Mouse (Mus musculus) MEL (cell line): ENCODE results near the gene March5. TPM values are rescaled to one million over a fixed set of nuclear protein-coding genes. Genes with fewer than 3 reads are reported as not detected.
A peak's percentile ranks its signal among the peaks of the same experiment; 100 is the strongest.

ENCODE experiments used
- DNase-seq: peaks from one replicate; pipeline ENCODE4 v3.0.0; 2011; ENCODE audit warnings: low read depth, low spot score
- H3K27ac ChIP-seq: 2 replicates; pipeline ENCODE4 v1.5.1; 2012; ENCODE audit warnings: low read depth, mild to moderate bottlenecking, control low read depth, low read length, moderate library complexity; ENCODE audit not compliant: control insufficient read depth
- H3K27me3 ChIP-seq, 2 experiments: fragments of 150-350 bp in 1 of 2; sonication (generic) in 1 of 2; 2 replicates each; pipeline ENCODE4 v1.6.1; 2012; ENCODE audit warnings: low read length in 2 of 2, mild to moderate bottlenecking in 2 of 2, improper control_type of control experiment in 1 of 2, moderate library complexity in 1 of 2; ENCODE audit not compliant: insufficient read depth in 2 of 2, control insufficient read depth in 1 of 2
- H3K36me3 ChIP-seq, 2 experiments: 2 replicates each; pipeline ENCODE4 v1.6.1; 2012 to 2014; ENCODE audit warnings: low read length in 2 of 2, improper control_type of control experiment in 1 of 2, inconsistent platforms in 1 of 2, mild to moderate bottlenecking in 1 of 2; ENCODE audit not compliant: insufficient read depth in 2 of 2, control insufficient read depth in 1 of 2
- H3K4me1 ChIP-seq, 2 experiments: fragments of 150-350 bp in 1 of 2; sonication (generic) in 1 of 2; 2 replicates each; pipeline ENCODE4 v1.6.1; 2012; ENCODE audit warnings: low read length in 2 of 2, improper control_type of control experiment in 1 of 2, mild to moderate bottlenecking in 1 of 2; ENCODE audit not compliant: insufficient read depth in 2 of 2, control insufficient read depth in 1 of 2
- H3K4me3 ChIP-seq, 2 experiments: fragments of 150-350 bp in 1 of 2; sonication (generic) in 1 of 2; 2 replicates each; pipeline ENCODE4 v1.5.1; 2012; ENCODE audit warnings: low read depth in 2 of 2, low read length in 2 of 2, mild to moderate bottlenecking in 2 of 2, moderate library complexity in 2 of 2, control low read depth in 1 of 2, improper control_type of control experiment in 1 of 2; ENCODE audit not compliant: control insufficient read depth in 1 of 2, insufficient read depth in 1 of 2
- H3K79me2 ChIP-seq: 2 replicates; pipeline ENCODE4 v1.6.1; 2012; ENCODE audit warnings: mild to moderate bottlenecking, low read length, moderate library complexity; ENCODE audit not compliant: control insufficient read depth, poor library complexity, insufficient read depth
- H3K9ac ChIP-seq: 2 replicates; pipeline ENCODE4 v1.6.1; 2012; ENCODE audit warnings: low read depth, mild to moderate bottlenecking, control low read depth, low read length, moderate library complexity; ENCODE audit not compliant: control insufficient read depth, poor library complexity, severe bottlenecking
- H3K9me3 ChIP-seq: fragments of 150-350 bp; sonication (generic); replicated peaks from 2 replicates; pipeline ENCODE4 v1.6.1; 2012; ENCODE audit warnings: mild to moderate bottlenecking, low read length, improper control_type of control experiment, moderate library complexity; ENCODE audit not compliant: insufficient read depth
- BHLHE40 ChIP-seq: IDR thresholded peaks from 2 replicates; pipeline ENCODE4 v1.6.1; 2012; ENCODE audit warnings: low read depth, mild to moderate bottlenecking, inconsistent platforms, low read length, improper control_type of control experiment, borderline replicate concordance
- CHD1 ChIP-seq: IDR thresholded peaks from 2 replicates; pipeline ENCODE4 v1.6.1; 2012; ENCODE audit warnings: low read depth, mild to moderate bottlenecking, inconsistent platforms, low read length, improper control_type of control experiment
- CHD2 ChIP-seq: IDR thresholded peaks from 2 replicates; pipeline ENCODE4 v1.6.1; 2011; ENCODE audit warnings: low read length, improper control_type of control experiment
- E2F4 ChIP-seq: IDR thresholded peaks from 2 replicates; pipeline ENCODE4 v1.6.1; 2011; ENCODE audit warnings: low read depth, low read length, improper control_type of control experiment, borderline replicate concordance
- ELF1 ChIP-seq: IDR thresholded peaks from 2 replicates; pipeline ENCODE4 v1.6.1; 2014; ENCODE audit warnings: low read depth, mild to moderate bottlenecking, inconsistent platforms, low read length, improper control_type of control experiment, moderate library complexity
- EP300 ChIP-seq, 2 experiments: IDR thresholded peaks; 2 replicates each; pipeline ENCODE4 v1.6.1; 2011; ENCODE audit warnings: improper control_type of control experiment in 2 of 2, low read length in 2 of 2, low read depth in 1 of 2, mild to moderate bottlenecking in 1 of 2
- ETS1 ChIP-seq: IDR thresholded peaks from 2 replicates; pipeline ENCODE4 v1.6.1; 2012; ENCODE audit warnings: low read depth, mild to moderate bottlenecking, inconsistent platforms, low read length, improper control_type of control experiment, moderate library complexity
- GABPA ChIP-seq: IDR thresholded peaks from 2 replicates; pipeline ENCODE4 v1.6.1; 2012; ENCODE audit warnings: low read depth, mild to moderate bottlenecking, inconsistent platforms, low read length, improper control_type of control experiment, moderate library complexity
- GATA1 ChIP-seq: IDR thresholded peaks from 2 replicates; pipeline ENCODE4 v1.6.1; 2011; ENCODE audit warnings: low read depth, low read length, improper control_type of control experiment
- HCFC1 ChIP-seq: IDR thresholded peaks from 2 replicates; pipeline ENCODE4 v1.6.1; 2012; ENCODE audit warnings: low read depth, mild to moderate bottlenecking, inconsistent platforms, low read length, improper control_type of control experiment, moderate library complexity
- JUND ChIP-seq: IDR thresholded peaks from 2 replicates; pipeline ENCODE4 v1.6.1; 2011; ENCODE audit warnings: low read depth, mild to moderate bottlenecking, improper control_type of control experiment, low read length
- KAT2A ChIP-seq: conservative IDR thresholded peaks from 2 replicates; pipeline ENCODE4 v1.6.1; 2012; ENCODE audit warnings: low read depth, low read length, improper control_type of control experiment, inconsistent platforms
- MAFK ChIP-seq: IDR thresholded peaks from 2 replicates; pipeline ENCODE4 v1.6.1; 2011; ENCODE audit warnings: low read depth, mild to moderate bottlenecking, low read length, improper control_type of control experiment, borderline replicate concordance
- MAZ ChIP-seq: IDR thresholded peaks from 2 replicates; pipeline ENCODE4 v1.6.1; 2012; ENCODE audit warnings: low read depth, mild to moderate bottlenecking, inconsistent platforms, low read length, improper control_type of control experiment
- MEF2A ChIP-seq: IDR thresholded peaks from 2 replicates; pipeline ENCODE4 v1.6.1; 2014; ENCODE audit warnings: low read depth, mild to moderate bottlenecking, inconsistent platforms, low read length, improper control_type of control experiment; ENCODE audit not compliant: poor library complexity, insufficient replicate concordance, severe bottlenecking; ENCODE audit errors: extremely low read depth
- MXI1 ChIP-seq: IDR thresholded peaks from 2 replicates; pipeline ENCODE4 v1.6.1; 2011; ENCODE audit warnings: mild to moderate bottlenecking, low read depth, low read length, improper control_type of control experiment
- MYC ChIP-seq: IDR thresholded peaks from 2 replicates; pipeline ENCODE4 v1.6.1; 2011; ENCODE audit warnings: low read depth, mild to moderate bottlenecking, low read length, improper control_type of control experiment, moderate library complexity
- NRF1 ChIP-seq: IDR thresholded peaks from 2 replicates; pipeline ENCODE4 v1.6.1; 2014; ENCODE audit warnings: low read depth, mild to moderate bottlenecking, inconsistent platforms, low read length, improper control_type of control experiment, moderate library complexity; ENCODE audit not compliant: poor library complexity, insufficient read depth, severe bottlenecking
- POLR2A ChIP-seq, 2 experiments: IDR thresholded peaks; 2 replicates each; pipeline ENCODE4 v1.6.1; 2011 to 2012; ENCODE audit warnings: low read length in 2 of 2, mild to moderate bottlenecking in 2 of 2, control low read depth in 1 of 2, improper control_type of control experiment in 1 of 2, low read depth in 1 of 2, moderate library complexity in 1 of 2; ENCODE audit not compliant: control insufficient read depth in 1 of 2, insufficient read depth in 1 of 2, poor library complexity in 1 of 2
- POLR2AphosphoS2 ChIP-seq: IDR thresholded peaks from 2 replicates; pipeline ENCODE4 v1.6.1; 2011; ENCODE audit warnings: low read length, improper control_type of control experiment
- POLR2AphosphoS5 ChIP-seq: IDR thresholded peaks from 2 replicates; pipeline ENCODE4 v1.6.1; 2012; ENCODE audit warnings: low read depth, borderline replicate concordance, mild to moderate bottlenecking, inconsistent platforms, low read length, moderate library complexity, mixed read lengths
- RAD21 ChIP-seq: IDR thresholded peaks from 2 replicates; pipeline ENCODE4 v1.6.1; 2011; ENCODE audit warnings: mild to moderate bottlenecking, low read depth, low read length, improper control_type of control experiment
- RCOR1 ChIP-seq: IDR thresholded peaks from 2 replicates; pipeline ENCODE4 v1.6.1; 2012; ENCODE audit warnings: low read depth, mild to moderate bottlenecking, inconsistent platforms, low read length, improper control_type of control experiment
- SIN3A ChIP-seq: IDR thresholded peaks from 2 replicates; pipeline ENCODE4 v1.6.1; 2012; ENCODE audit warnings: low read length, improper control_type of control experiment, inconsistent platforms
- TAL1 ChIP-seq: IDR thresholded peaks from 2 replicates; pipeline ENCODE4 v1.6.1; 2012; ENCODE audit warnings: mild to moderate bottlenecking, inconsistent platforms, low read length, moderate library complexity, mixed read lengths
- TBP ChIP-seq: IDR thresholded peaks from 2 replicates; pipeline ENCODE4 v1.8.0; 2011; ENCODE audit warnings: low read depth, low read length, improper control_type of control experiment
- TCF12 ChIP-seq: IDR thresholded peaks from 2 replicates; pipeline ENCODE4 v1.6.1; 2014; ENCODE audit warnings: low read depth, mild to moderate bottlenecking, inconsistent platforms, low read length, improper control_type of control experiment, moderate library complexity
- UBTF ChIP-seq: IDR thresholded peaks from 2 replicates; pipeline ENCODE4 v1.6.1; 2012; ENCODE audit warnings: low read depth, mild to moderate bottlenecking, inconsistent platforms, low read length, improper control_type of control experiment, moderate library complexity, borderline replicate concordance; ENCODE audit not compliant: insufficient read depth
- USF1 ChIP-seq: IDR thresholded peaks from 2 replicates; pipeline ENCODE4 v1.6.1; 2014; ENCODE audit warnings: low read depth, mild to moderate bottlenecking, inconsistent platforms, low read length, improper control_type of control experiment, moderate library complexity
- USF2 ChIP-seq, 2 experiments: IDR thresholded peaks; 2 replicates each; pipeline ENCODE4 v1.6.1; 2011 to 2012; ENCODE audit warnings: improper control_type of control experiment in 2 of 2, low read length in 2 of 2, borderline replicate concordance in 1 of 2, inconsistent platforms in 1 of 2, low read depth in 1 of 2, mild to moderate bottlenecking in 1 of 2; ENCODE audit not compliant: insufficient read depth in 1 of 2
- ZKSCAN1 ChIP-seq: IDR thresholded peaks from 2 replicates; pipeline ENCODE4 v1.6.1; 2012; ENCODE audit warnings: low read depth, mild to moderate bottlenecking, inconsistent platforms, low read length, improper control_type of control experiment, moderate library complexity
- ZMIZ1 ChIP-seq: IDR thresholded peaks from 2 replicates; pipeline ENCODE4 v1.6.1; 2012; ENCODE audit warnings: low read depth, mild to moderate bottlenecking, inconsistent platforms, low read length, improper control_type of control experiment, moderate library complexity
- ZNF384 ChIP-seq: IDR thresholded peaks from 2 replicates; pipeline ENCODE4 v1.6.1; 2012; ENCODE audit warnings: low read depth, mild to moderate bottlenecking, inconsistent platforms, low read length, improper control_type of control experiment
- polyA plus RNA-seq, 2 experiments: library from polyadenylated mRNA; stranded (reverse) in 1 of 2; unstranded in 1 of 2; fragments of >175 nt in 1 of 2; fragments of >200 nt in 1 of 2; gene quantifications; 2 replicates each; pipeline versions ENCODE4 v1.2.1 to v1.2.4; 2012; ENCODE audit warnings: low replicate concordance in 2 of 2, low read depth in 1 of 2; ENCODE audit not compliant: insufficient read length in 2 of 2, insufficient read depth in 1 of 2, missing spikeins in 1 of 2
- total RNA-seq: library from RNA; depleted of rRNA; stranded (reverse); fragments of 300-350 nt; gene quantifications from 2 replicates; pipeline ENCODE4 v1.2.3, GENCODE M21; 2012; rRNA removed

Gene March5
- total RNA-seq (65.6 and 68.5 TPM in 2 replicates), polyA plus RNA-seq (10 to 100 TPM in 1 of 2 experiments, not detected in 1; 83.5 TPM)

DNA sequence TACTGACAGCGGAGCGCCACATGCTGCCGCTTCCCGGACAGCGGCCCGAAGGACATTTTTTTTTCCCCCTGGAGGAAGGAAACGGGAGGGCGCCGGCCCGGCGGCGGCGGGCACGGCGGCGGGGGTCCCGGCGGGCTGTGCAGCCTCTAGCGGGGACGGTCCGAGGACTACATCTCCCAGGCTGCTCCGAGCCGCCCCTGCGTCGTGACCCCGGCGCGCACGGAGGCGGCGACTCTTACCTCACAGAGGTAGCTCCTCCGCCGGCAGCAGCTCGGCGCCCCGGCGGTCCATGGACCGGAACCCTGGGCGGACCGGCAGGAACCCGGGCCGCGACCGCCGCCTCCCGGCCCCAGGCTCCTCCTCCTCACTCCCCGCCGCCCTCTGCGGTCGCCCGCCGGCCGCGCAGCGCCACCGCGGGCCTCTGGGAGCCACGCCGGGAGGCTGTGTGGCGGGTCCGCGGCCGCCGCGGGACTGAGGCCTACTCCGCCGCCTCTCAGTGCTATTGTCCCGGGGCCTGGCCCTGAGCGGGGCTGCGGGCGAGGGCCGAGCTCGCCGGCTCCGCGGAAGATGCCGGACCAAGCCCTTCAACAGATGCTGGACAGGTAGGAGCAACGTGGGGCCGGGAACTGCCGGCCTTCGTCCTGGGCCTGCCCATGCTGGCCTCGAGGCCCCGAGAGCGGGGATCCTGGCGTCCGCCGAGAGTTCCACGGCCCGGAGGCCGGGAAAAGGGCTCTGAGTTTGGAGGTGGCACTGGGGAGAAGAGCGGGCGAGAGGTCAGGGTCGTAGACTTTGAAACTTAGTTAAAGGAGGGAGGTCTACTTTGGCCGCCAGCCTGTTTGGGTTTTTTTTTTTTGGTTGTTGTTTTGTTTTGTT is at the start of gene March5:
Gene March5 (plus strand): TSS at position 241 of the 873 bp plus-strand sequence.
- Histone ChIP-seq H3K36me3 (peaks cover 13 to 55% of the 10 kb centered on the region in 2 experiments), H3K9ac (peak within 1 kb of the TSS; percentile 96), H3K27me3 (no peaks in the 10 kb centered on the region), H3K4me1 (peaks cover 38 to 42% of the 10 kb centered on the region in 2 experiments), H3K9me3 (no peaks in the 10 kb centered on the region), H3K27ac (peak within 1 kb of the TSS; percentile 58), H3K79me2 (peaks cover 27% of the 10 kb centered on the region), H3K4me3 (peak within 1 kb of the TSS; percentile 89 to 91)
- peak; percentile 82 for DNase-seq
- TF ChIP-seq POLR2AphosphoS5 = no peak
- no peak for TF ChIP-seq MYC
- no peak for TF ChIP-seq EP300 (IDR thresholded peaks at IDR 0.05; ENCODE audit: low read depth in 1 of 2, low read length in 2 of 2)
- TF ChIP-seq MAFK = no peak
- TF ChIP-seq RCOR1 = no peak
- no peak; the same call in 1 of the 2 replicates for TF ChIP-seq MAZ
- TF ChIP-seq GABPA = peak; percentile 13; the same call in 1 of the 2 replicates
- TF ChIP-seq NRF1 = peak; percentile 74
- TF ChIP-seq UBTF = peak; percentile 94
- TF ChIP-seq TBP = no peak
- 0 out of 2 replicates have a peak, but pooled peaks have one; percentile 21 for TF ChIP-seq MEF2A
- TF ChIP-seq GATA1 = no peak
- TF ChIP-seq ETS1 = no peak
- TF ChIP-seq POLR2A (IDR thresholded peaks at IDR 0.05; ENCODE audit: control insufficient read depth in 1 of 2, insufficient read depth in 1 of 2, low read depth in 1 of 2, low read length in 2 of 2, poor library complexity in 1 of 2) = peak; percentile 53 to 62; a peak in 3 of 4 replicates
- no peak for TF ChIP-seq JUND
- no peak for TF ChIP-seq USF2 (IDR thresholded peaks at IDR 0.05; ENCODE audit: borderline replicate concordance in 1 of 2, insufficient read depth in 1 of 2, low read depth in 1 of 2, low read length in 2 of 2)
- 0 out of 2 replicates have a peak, but pooled peaks have one; percentile 26 for TF ChIP-seq ZMIZ1
- TF ChIP-seq TCF12 = peak; percentile 53
- 0 out of 2 replicates have a peak, but pooled peaks have one; percentile 43 for TF ChIP-seq CHD1
- TF ChIP-seq TAL1 = no peak
- TF ChIP-seq SIN3A = no peak; the same call in 1 of the 2 replicates
- TF ChIP-seq BHLHE40 = no peak
- no peak for TF ChIP-seq USF1
- 0 out of 2 replicates have a peak, but pooled peaks have one; percentile 43 for TF ChIP-seq ELF1
- TF ChIP-seq CHD2 = no peak
- TF ChIP-seq HCFC1 = peak; percentile 94
- no peak for TF ChIP-seq ZKSCAN1
- no peak for TF ChIP-seq E2F4
- no peak for TF ChIP-seq RAD21
- no peak; the same call in 1 of the 2 replicates for TF ChIP-seq ZNF384
- peak; percentile 56; the same call in 1 of the 2 replicates for TF ChIP-seq POLR2AphosphoS2
- TF ChIP-seq MXI1 = peak; percentile 22; the same call in 1 of the 2 replicates
- peak; percentile 84; the same call in 1 of the 2 replicates for TF ChIP-seq KAT2A
